Mouse (Mus musculus) hindbrain, embryonic 15.5 days (tissue): Measurements from ENCODE around the gene Morc3. TPM values are rescaled to one million over a fixed set of nuclear protein-coding genes. Genes with fewer than 3 reads are reported as not detected.

Experiments
- ATAC-seq: fragments of 200-750 bp; cut with Nextera tagmentation; 2 replicates; pipeline ENCODE4 v1.8.0; 2017; ENCODE audit warnings: low read depth, moderate number of reproducible peaks, moderate TSS enrichment; ENCODE audit not compliant: low FRiP score
- H3K27ac ChIP-seq: fragments of 300-500 bp; sonication (generic); replicated peaks from 2 replicates; pipeline ENCODE4 v1.5.1; 2015; ENCODE audit warnings: mild to moderate bottlenecking, inconsistent platforms
- H3K27me3 ChIP-seq: fragments of 300-500 bp; sonication (generic); 2 replicates; pipeline ENCODE4 v1.6.1; 2015; ENCODE audit warnings: control low read depth, inconsistent platforms
- H3K36me3 ChIP-seq: fragments of 300-500 bp; sonication (generic); 2 replicates; pipeline ENCODE4 v1.6.1; 2015; ENCODE audit warnings: control low read depth, inconsistent platforms
- H3K4me1 ChIP-seq: fragments of 300-500 bp; sonication (generic); replicated peaks from 2 replicates; pipeline ENCODE4 v1.6.1; 2015; ENCODE audit warnings: control low read depth, inconsistent platforms
- H3K4me2 ChIP-seq: fragments of 300-500 bp; sonication (generic); 2 replicates; pipeline ENCODE4 v1.6.1; 2015; ENCODE audit warnings: moderate library complexity, mild to moderate bottlenecking, inconsistent platforms
- H3K4me3 ChIP-seq: fragments of 300-500 bp; sonication (generic); 2 replicates; pipeline ENCODE4 v1.5.1; 2015; ENCODE audit warnings: mild to moderate bottlenecking, inconsistent platforms
- H3K9ac ChIP-seq: fragments of 300-500 bp; sonication (generic); 2 replicates; pipeline ENCODE4 v1.6.1; 2015; ENCODE audit warnings: inconsistent platforms
- H3K9me3 ChIP-seq: fragments of 300-500 bp; sonication (generic); 2 replicates; pipeline ENCODE4 v1.6.1; 2016; ENCODE audit warnings: control low read depth, inconsistent platforms
- WGBS: fragments of 180-500 bp; shearing (Covaris S2); methylation state at CpG from one replicate; pipeline ENCODE4 v1.1.7; 2015; 5-methylcytosine and 5-hydroxymethylcytosine counted together
- polyA plus RNA-seq: library from polyadenylated mRNA; unstranded; fragments of >200 nt; fragmentation: Nextera tagmentation; extraction: Ambion mirVana; gene quantifications from 2 replicates; pipeline ENCODE4 v1.2.1, GENCODE M21; 2015

Gene Morc3
- polyA plus RNA-seq: 29.4 and 29.9 TPM in 2 replicates

DNA sequence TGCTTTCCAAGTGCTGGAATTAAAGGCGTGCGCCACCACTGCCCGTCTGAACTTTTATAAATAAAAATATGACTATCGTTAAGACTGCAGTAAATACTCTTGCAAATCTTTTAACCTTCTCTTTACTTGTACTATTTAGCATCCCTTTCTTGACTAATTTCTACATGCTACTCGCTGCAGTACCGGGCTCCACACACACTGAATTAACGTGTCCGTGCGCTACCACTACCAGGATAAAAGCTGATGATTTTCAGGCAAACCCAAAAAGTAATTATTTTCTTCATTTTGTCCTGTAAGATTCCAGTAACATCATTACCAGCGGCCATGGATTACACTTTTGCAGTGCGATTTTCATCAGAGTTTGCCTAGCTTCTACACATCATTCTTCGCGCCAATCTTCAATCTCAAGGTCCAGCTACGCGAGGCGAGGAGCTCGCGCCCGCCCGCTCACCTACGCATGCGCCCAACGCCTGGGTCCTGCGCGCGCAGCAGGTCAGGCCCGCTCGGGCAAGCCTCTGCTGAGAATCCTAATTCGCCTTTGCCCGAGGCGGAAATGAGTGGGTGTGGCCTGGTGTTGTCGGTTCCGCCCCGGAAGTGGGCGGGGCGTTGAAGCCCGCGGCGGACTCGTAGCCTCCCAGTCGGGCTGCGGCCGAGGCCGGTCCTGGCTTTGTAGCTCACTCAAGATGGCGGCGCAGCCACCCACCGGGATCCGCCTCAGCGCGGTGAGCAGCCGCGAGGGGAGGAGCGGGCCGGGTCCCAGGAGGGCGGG lies at the start of gene Morc3:
Gene Morc3 (plus strand): TSS at position 495 of the 769 bp plus-strand sequence.
- Histone ChIP-seq H3K4me3 (peak within 1 kb of the TSS; percentile 90), H3K36me3 (no peaks in the 10 kb centered on the region), H3K4me2 (peak within 1 kb of the TSS; percentile 86), H3K27me3 (no peaks in the 10 kb centered on the region), H3K27ac (peak within 1 kb of the TSS; percentile 96), H3K4me1 (peaks cover 17% of the 10 kb centered on the region), H3K9me3 (no peaks in the 10 kb centered on the region), H3K9ac (peak within 1 kb of the TSS; percentile 88)
- 13% methylated on average over 46 of the region's 55 CpGs for WGBS
- ATAC-seq: peak; percentile 97

DNA sequence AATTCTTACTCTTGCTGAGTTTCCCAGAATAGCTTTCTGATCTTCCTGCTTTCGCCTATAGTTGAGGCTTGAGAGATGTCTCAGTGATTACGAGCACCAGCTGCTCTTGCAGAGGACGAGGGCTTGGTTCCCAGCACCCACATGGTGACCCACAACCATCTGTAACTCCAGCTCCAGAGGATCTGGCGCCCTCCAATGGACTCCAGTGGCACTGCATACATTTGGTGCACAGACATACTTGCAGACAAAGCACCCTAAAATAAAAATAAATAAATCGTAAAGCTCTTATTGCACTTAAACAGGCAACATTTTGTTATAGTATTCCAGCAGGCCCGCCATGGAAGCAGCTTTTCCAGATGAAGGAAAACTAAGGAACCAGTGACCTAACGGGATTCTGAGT lies 47.7 kb upstream of the Morc3 start:
- Histone ChIP-seq H3K4me3 (no peak overlapping the region), H3K36me3 (peaks cover 49% of the 10 kb centered on the region), H3K9ac (no peak overlapping the region), H3K27ac (no peak overlapping the region), H3K27me3 (no peaks in the 10 kb centered on the region), H3K4me1 (no peaks in the 10 kb centered on the region), H3K9me3 (no peaks in the 10 kb centered on the region), H3K4me2 (no peak overlapping the region)
- no peak for ATAC-seq
- 94% methylated on average over 7 of the region's 7 CpGs for WGBS

DNA sequence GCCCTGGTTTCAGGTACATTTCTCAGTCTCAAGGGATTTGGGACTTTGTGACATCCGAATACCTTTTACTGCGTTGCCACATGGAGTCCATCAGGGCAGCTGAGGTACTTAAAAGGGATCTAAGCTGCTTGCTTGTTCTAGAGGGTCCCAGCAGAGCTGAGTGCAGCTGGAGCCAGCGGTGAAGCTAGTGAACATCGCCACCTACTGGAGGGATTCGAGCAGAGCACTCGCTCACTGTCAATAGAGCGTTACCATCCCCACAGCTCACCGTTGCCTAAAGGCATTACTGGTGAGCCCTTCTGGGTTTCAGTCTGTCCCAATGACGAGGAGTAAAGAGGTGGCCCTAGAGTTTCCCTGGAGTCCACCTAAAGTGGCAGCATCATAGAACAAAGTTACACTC lies 46.1 kb upstream of the Morc3 start:
- peaks cover 36% of the 10 kb centered on the region for H3K36me3 ChIP-seq
- ATAC-seq: peak; percentile 92
- H3K4me3 ChIP-seq: no peak overlapping the region
- H3K9me3 ChIP-seq: no peaks in the 10 kb centered on the region
- no peaks in the 10 kb centered on the region for H3K27me3 ChIP-seq
- no peak overlapping the region for H3K4me2 ChIP-seq
- no peak overlapping the region for H3K9ac ChIP-seq
- H3K4me1 ChIP-seq: 0 out of 2 replicates have a peak, but pooled peaks cover 3% of the 10 kb centered on the region
- no peak overlapping the region for H3K27ac ChIP-seq
- 5% methylated on average over 9 of the region's 9 CpGs for WGBS

DNA sequence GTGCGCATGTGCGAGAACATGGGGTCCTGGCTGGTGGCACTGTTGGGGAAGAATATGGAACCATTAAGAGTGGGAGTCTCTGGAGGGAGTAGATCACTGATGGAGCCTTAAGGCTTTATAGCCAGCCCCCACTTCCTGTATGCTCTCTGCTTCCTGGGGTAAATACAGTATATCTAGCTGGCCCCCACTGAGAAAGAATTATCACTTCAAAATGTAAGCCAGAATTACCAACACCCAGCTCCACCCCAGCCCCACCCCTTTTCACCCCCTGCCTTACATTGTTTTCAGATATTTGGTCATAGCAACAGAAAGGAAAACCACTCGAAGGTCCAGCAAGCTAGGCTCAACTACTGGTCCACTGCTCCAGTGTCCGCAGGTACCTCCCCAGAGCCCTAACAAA lies 43.5 kb upstream of the Morc3 start:
- no peak overlapping the region for H3K9ac ChIP-seq
- no peak for ATAC-seq
- peaks cover 18% of the 10 kb centered on the region for H3K36me3 ChIP-seq
- no peak overlapping the region for H3K4me2 ChIP-seq
- no peaks in the 10 kb centered on the region for H3K9me3 ChIP-seq
- 86% methylated on average over 4 of the region's 4 CpGs for WGBS
- H3K27ac ChIP-seq: no peak overlapping the region
- H3K4me3 ChIP-seq: no peak overlapping the region
- no peaks in the 10 kb centered on the region for H3K27me3 ChIP-seq
- 0 out of 2 replicates have a peak, but pooled peaks cover 3% of the 10 kb centered on the region for H3K4me1 ChIP-seq

GRCm38 (mm10) chr16:93788881-93789280 lies 43.0 kb upstream of the Morc3 start:
- peaks cover 14% of the 10 kb centered on the region for H3K36me3 ChIP-seq
- 0 out of 2 replicates have a peak, but pooled peaks cover 3% of the 10 kb centered on the region for H3K4me1 ChIP-seq
- H3K27ac ChIP-seq: no peak overlapping the region
- no peak overlapping the region for H3K9ac ChIP-seq
- no peak for ATAC-seq
- H3K27me3 ChIP-seq: no peaks in the 10 kb centered on the region
- H3K4me3 ChIP-seq: no peak overlapping the region
- no peaks in the 10 kb centered on the region for H3K9me3 ChIP-seq
- H3K4me2 ChIP-seq: no peak overlapping the region
- WGBS: 97% methylated on average over 8 of the region's 8 CpGs

DNA sequence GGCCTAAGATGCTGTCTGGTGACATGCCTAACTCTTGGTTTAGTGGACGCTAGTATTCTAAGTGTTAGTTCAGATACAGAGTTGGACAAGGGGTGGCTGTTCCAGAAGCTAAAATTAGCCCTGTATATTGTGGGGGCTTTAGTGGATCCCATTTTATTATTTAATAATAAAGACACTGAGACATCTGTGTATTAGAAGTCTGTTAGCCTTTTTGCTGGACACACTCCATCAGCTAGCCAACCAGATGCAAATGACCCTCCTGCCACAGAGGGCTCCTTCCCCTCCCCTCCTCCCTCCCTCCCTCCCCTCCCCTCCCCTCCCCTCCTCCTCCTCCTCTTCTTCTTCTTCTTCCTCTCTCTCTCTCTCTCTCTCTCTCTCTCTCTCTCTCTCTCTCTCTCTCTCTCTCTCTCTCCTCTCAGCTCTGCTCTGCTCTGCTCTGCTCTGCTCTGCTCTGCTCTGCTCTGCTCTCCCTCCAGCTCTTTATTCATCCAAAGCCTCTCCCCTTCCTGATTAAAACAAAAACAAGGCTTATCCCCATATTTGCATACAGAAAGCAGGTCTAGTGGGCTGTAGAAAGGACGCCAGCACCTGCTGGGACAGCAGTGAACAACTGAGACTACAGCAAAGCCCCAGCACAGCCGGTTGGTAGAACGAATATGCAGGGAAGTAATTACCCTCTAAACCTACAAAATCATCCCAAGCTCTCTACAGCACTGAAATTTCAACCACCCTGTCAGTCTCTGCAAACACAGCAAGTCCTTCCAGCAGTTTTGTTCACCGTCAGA lies 41.8 kb upstream of the Morc3 start:
- Histone ChIP-seq H3K27me3 (no peaks in the 10 kb centered on the region), H3K9me3 (no peaks in the 10 kb centered on the region), H3K4me1 (0 out of 2 replicates have a peak, but pooled peaks cover 3% of the 10 kb centered on the region), H3K4me3 (no peak overlapping the region), H3K27ac (peak overlapping the region; percentile 51; the same call in 1 of the 2 replicates), H3K4me2 (no peak overlapping the region), H3K36me3 (0 out of 2 replicates have a peak, but pooled peaks cover 4% of the 10 kb centered on the region), H3K9ac (no peak overlapping the region)
- 25% methylated on average over 5 of the region's 5 CpGs for WGBS
- no peak for ATAC-seq

DNA sequence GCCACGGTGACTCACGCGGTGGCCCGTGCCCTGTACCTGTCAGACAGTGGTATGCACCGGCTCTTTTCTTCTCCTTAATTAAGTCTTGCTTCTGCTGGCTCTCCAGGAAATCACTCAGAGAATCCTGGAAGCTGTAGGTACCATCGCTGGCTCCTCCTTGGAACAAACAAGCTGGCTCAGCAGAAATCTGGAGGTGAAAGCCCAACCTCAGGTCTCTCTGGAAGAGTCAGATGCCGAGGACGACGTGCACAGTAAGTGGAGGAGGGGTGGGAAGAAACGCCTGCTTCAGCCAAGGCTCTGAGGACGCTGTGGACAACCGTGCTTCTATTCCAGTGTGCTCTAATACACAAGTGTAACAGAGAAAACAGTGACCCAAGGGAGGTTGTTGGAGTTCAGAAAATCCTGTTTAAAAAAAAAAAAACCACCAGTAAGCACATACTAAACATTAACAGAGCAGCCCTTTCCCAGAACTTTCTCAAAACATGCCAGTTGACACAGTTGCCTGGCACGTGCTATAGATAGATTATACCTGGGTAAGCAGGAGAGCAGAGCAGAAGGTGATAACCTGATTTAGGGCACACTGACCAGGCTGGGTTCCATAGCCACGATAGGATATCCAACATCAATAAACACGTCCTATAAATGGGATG lies 38.8 kb upstream of the Morc3 start:
- Histone ChIP-seq H3K27me3 (no peaks in the 10 kb centered on the region), H3K36me3 (0 out of 2 replicates have a peak, but pooled peaks cover 4% of the 10 kb centered on the region), H3K4me1 (0 out of 2 replicates have a peak, but pooled peaks cover 3% of the 10 kb centered on the region), H3K4me3 (no peak overlapping the region), H3K9ac (no peak overlapping the region), H3K9me3 (no peaks in the 10 kb centered on the region), H3K4me2 (no peak overlapping the region), H3K27ac (no peak overlapping the region)
- WGBS: 70% methylated on average over 15 of the region's 15 CpGs
- no peak for ATAC-seq

DNA sequence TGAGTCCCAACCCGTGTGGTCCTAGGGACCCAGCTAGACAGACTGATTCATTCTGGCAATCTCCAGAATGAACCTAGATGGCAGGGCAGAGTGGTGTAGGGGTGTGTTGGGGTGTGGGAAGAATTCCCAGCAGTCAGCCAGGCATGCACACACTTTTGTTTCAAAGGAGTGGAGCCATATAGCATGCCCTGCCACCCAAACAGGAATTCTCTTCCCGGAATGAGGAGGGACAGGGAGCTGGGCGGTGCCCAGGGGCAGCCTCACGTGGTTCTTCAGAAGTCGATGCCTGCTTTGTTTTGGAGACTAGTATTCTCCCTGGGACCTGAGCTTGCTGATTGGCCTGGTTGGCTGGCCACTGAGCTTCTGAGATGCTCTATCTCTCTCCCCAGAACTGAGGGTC lies 37.1 kb upstream of the Morc3 start:
- Histone ChIP-seq H3K4me2 (no peak overlapping the region), H3K4me1 (0 out of 2 replicates have a peak, but pooled peaks cover 3% of the 10 kb centered on the region), H3K9me3 (no peaks in the 10 kb centered on the region), H3K27me3 (no peaks in the 10 kb centered on the region), H3K4me3 (no peak overlapping the region), H3K9ac (no peak overlapping the region), H3K36me3 (peaks cover 7% of the 10 kb centered on the region), H3K27ac (no peak overlapping the region)
- 77% methylated on average over 5 of the region's 5 CpGs for WGBS
- no peak for ATAC-seq

- no peak overlapping the region for H3K4me2 ChIP-seq
- H3K4me1 ChIP-seq: 0 out of 2 replicates have a peak, but pooled peaks cover 3% of the 10 kb centered on the region
- H3K9me3 ChIP-seq: no peaks in the 10 kb centered on the region
- 96% methylated on average over 5 of the region's 5 CpGs for WGBS
- peaks cover 13% of the 10 kb centered on the region for H3K36me3 ChIP-seq
- no peak for ATAC-seq
- H3K27me3 ChIP-seq: no peaks in the 10 kb centered on the region
- no peak overlapping the region for H3K27ac ChIP-seq
- H3K9ac ChIP-seq: no peak overlapping the region
- H3K4me3 ChIP-seq: no peak overlapping the region
Measured at GRCm38 (mm10) chr16:93795391-93795790, 36.5 kb upstream of the Morc3 start.

GRCm38 (mm10) chr16:93797021-93797840 lies 34.7 kb upstream of the Morc3 start:
- Histone ChIP-seq H3K9me3 (no peaks in the 10 kb centered on the region), H3K27ac (no peak overlapping the region), H3K4me2 (no peak overlapping the region), H3K36me3 (peaks cover 22% of the 10 kb centered on the region), H3K9ac (no peak overlapping the region), H3K27me3 (no peaks in the 10 kb centered on the region), H3K4me3 (no peak overlapping the region), H3K4me1 (no peaks in the 10 kb centered on the region)
- ATAC-seq: no peak
- 78% methylated on average over 12 of the region's 12 CpGs for WGBS

DNA sequence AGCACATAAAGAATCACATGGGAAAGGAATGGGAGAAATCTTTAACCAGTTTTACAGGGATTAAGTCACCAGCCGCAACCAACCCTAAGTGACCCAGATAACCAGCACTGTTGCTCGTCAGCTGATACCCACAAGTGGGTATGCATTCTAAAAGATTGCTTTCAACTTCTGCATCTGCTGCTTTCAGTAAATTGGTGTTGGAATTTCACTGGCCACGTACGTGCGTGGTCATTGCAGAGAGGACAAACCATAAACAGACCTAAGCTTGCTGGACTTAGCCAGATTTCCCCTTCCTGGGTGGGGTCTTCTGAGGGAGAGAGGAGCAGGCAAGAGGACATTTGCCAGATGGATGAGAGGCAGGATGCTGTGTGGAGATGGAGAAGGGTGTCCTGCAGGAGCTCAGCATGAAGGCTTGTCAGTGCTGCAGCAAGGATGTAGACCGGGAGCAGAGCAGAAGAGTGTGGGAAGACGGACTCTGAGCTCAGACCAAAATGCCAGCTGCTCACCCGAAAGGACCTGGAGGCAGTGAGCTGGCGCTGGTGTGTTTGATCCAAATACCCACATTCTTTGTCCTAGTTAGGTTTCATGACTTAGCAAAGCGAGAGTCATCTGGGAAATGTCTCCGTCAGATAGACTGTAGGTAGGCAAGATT lies 34.0 kb upstream of the Morc3 start:
- Histone ChIP-seq H3K9ac (no peak overlapping the region), H3K4me2 (no peak overlapping the region), H3K9me3 (no peaks in the 10 kb centered on the region), H3K4me1 (no peaks in the 10 kb centered on the region), H3K36me3 (peaks cover 22% of the 10 kb centered on the region), H3K4me3 (no peak overlapping the region), H3K27me3 (no peaks in the 10 kb centered on the region), H3K27ac (no peak overlapping the region)
- ATAC-seq: no peak
- 89% methylated on average over 11 of the region's 11 CpGs for WGBS
